In the genomic region with DNA sequence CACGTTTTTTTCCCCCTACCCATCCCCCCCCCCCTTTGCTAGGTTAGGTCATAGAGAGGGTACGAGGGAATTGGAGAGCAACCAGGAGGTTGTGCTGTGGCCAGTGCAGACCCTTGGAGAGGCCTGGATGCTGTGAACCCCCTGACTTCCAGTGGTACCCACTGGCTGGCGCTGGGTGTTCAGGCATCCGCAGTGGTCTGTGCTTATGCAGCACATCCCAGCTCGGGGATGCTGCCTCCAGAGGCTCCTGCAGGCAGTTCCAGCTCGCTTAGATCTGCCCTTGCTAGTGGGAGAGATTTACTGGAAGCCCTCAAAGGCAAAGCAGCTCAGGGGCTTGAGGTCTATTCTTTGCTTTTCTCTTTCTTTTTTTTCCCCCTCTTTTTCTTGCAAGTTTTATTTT, we compare ENCODE assay signal across 8 mouse cellular contexts. TPM values are rescaled to one million over a fixed set of nuclear protein-coding genes. Genes with fewer than 3 reads are reported as not detected.
A peak's percentile ranks its signal among the peaks of the same experiment; 100 is the strongest.
DNase-seq lines count a peak whose midpoint lies in the region; ATAC-seq and TF ChIP-seq lines count a peak whose summit lies in the region.

No protein-coding gene starts in this region.

- no peaks in the 10 kb centered on the region for H3K27me3 ChIP-seq in kidney, postnatal 0 days (ENCODE audit: insufficient read depth, low read length)
- no peaks in the 10 kb centered on the region for H3K27me3 ChIP-seq in embryonic facial prominence, embryonic 15.5 days
- H3K27me3 ChIP-seq in midbrain, embryonic 10.5 days (ENCODE audit: low read depth, poor library complexity, severe bottlenecking) = no peaks in the 10 kb centered on the region
- no peaks in the 10 kb centered on the region for H3K27me3 ChIP-seq in kidney, adult 2 months (replicated peaks; ENCODE audit: control insufficient read depth, insufficient read depth, low read length)

- H3K36me3 ChIP-seq in kidney, postnatal 0 days (ENCODE audit: insufficient read depth, low read length) = no peaks in the 10 kb centered on the region
- no peaks in the 10 kb centered on the region for H3K36me3 ChIP-seq in embryonic facial prominence, embryonic 15.5 days
- H3K36me3 ChIP-seq in midbrain, embryonic 10.5 days = no peaks in the 10 kb centered on the region
- H3K36me3 ChIP-seq in kidney, adult 2 months (ENCODE audit: control insufficient read depth, insufficient read depth, low read length) = no peaks in the 10 kb centered on the region

- 45% methylated on average over 6 of the region's 6 CpGs for WGBS in kidney, postnatal 0 days
- 23% methylated on average over 6 of the region's 6 CpGs for WGBS in embryonic facial prominence, embryonic 15.5 days
- WGBS in midbrain, embryonic 10.5 days = 28% methylated on average over 6 of the region's 6 CpGs
- 41% methylated on average over 6 of the region's 6 CpGs for WGBS in kidney, adult 2 months

- H3K27ac ChIP-seq in kidney, postnatal 0 days = no peak overlapping the region
- H3K27ac ChIP-seq in embryonic facial prominence, embryonic 15.5 days (replicated peaks) = no peak overlapping the region
- H3K27ac ChIP-seq in midbrain, embryonic 10.5 days (replicated peaks) = no peak overlapping the region
- no peak overlapping the region for H3K27ac ChIP-seq in kidney, adult 2 months (ENCODE audit: insufficient read depth, low read depth, low read length)

- DNase-seq in kidney, postnatal 0 days (ENCODE audit: low spot score) = no peak
- DNase-seq in kidney, postnatal 14 days = no peak
- DNase-seq in 3T3-L1 (ENCODE audit: low read depth, low spot score) (peak; percentile 1), adipocyte (ENCODE audit: low spot score) (no peak)
- DNase-seq in midbrain, embryonic 10.5 days (ENCODE audit: low spot score) = peak; percentile 27
- DNase-seq in kidney, adult 2 months = no peak
- no peak for DNase-seq in thymus, postnatal 4 days

- no peaks in the 10 kb centered on the region for H3K9me3 ChIP-seq in kidney, postnatal 0 days (replicated peaks; ENCODE audit: low read length)
- H3K9me3 ChIP-seq in embryonic facial prominence, embryonic 15.5 days (replicated peaks) = no peaks in the 10 kb centered on the region
- no peaks in the 10 kb centered on the region for H3K9me3 ChIP-seq in midbrain, embryonic 10.5 days (replicated peaks)

- no peak overlapping the region for H3K4me2 ChIP-seq in kidney, postnatal 0 days (ENCODE audit: low read length)
- no peak overlapping the region for H3K4me2 ChIP-seq in embryonic facial prominence, embryonic 15.5 days (replicated peaks)

- ATAC-seq in kidney, postnatal 0 days (replicated peaks; ENCODE audit: low FRiP score, low read depth) = no peak
- 0 out of 2 replicates have a peak, but pooled peaks have one; percentile 24 for ATAC-seq in embryonic facial prominence, embryonic 15.5 days (ENCODE audit: insufficient number of reproducible peaks, low FRiP score, low TSS enrichment, low read depth)

- TF ChIP-seq POLR2A in kidney, adult 2 months (IDR thresholded peaks at IDR 0.05; ENCODE audit: low read depth, low read length) = no peak

- H3K9ac ChIP-seq in kidney, postnatal 0 days (ENCODE audit: low read depth, low read length) = no peak overlapping the region
- no peak overlapping the region for H3K9ac ChIP-seq in embryonic facial prominence, embryonic 15.5 days

- TF ChIP-seq CTCF in kidney, postnatal 0 days (IDR thresholded peaks at IDR 0.05; ENCODE audit: low read depth) = peak; percentile 39; the same call in 1 of the 2 replicates
- no peak for TF ChIP-seq CTCF in kidney, adult 2 months (conservative IDR thresholded peaks at IDR 0.05; ENCODE audit: insufficient read depth, insufficient read length, low read depth, low read length)

- H3K4me1 ChIP-seq in kidney, postnatal 0 days (replicated peaks; ENCODE audit: insufficient read depth, low read length) = no peaks in the 10 kb centered on the region
- peaks cover 24% of the 10 kb centered on the region for H3K4me1 ChIP-seq in embryonic facial prominence, embryonic 15.5 days
- H3K4me1 ChIP-seq in midbrain, embryonic 10.5 days = peaks cover 7% of the 10 kb centered on the region
- no peaks in the 10 kb centered on the region for H3K4me1 ChIP-seq in kidney, adult 2 months (ENCODE audit: control insufficient read depth, insufficient read depth, low read length)

- no peak overlapping the region for H3K4me3 ChIP-seq in kidney, postnatal 0 days (replicated peaks; ENCODE audit: low read depth, low read length)
- no peak overlapping the region for H3K4me3 ChIP-seq in embryonic facial prominence, embryonic 15.5 days (replicated peaks)
- no peak overlapping the region for H3K4me3 ChIP-seq in midbrain, embryonic 10.5 days
- no peak overlapping the region for H3K4me3 ChIP-seq in kidney, adult 2 months (ENCODE audit: insufficient read depth, low read depth, low read length)

RNA-seq across cellular contexts. Expression of gene Tshz3, which starts 19.3 kb away (rescaled TPM):
- polyA plus RNA-seq in kidney, postnatal 0 days (2015; fragmentation: Nextera tagmentation; extraction: Ambion mirVana) = 4.5 and 5.3 TPM in 2 replicates
- polyA plus RNA-seq in embryonic facial prominence, embryonic 15.5 days (2015; fragmentation: Nextera tagmentation; extraction: Ambion mirVana) = 12.0 and 14.4 TPM in 2 replicates
- polyA plus RNA-seq in midbrain, embryonic 10.5 days (2016; fragmentation: Nextera tagmentation; extraction: Ambion mirVana) = 2.3 and 2.4 TPM in 2 replicates
- polyA plus RNA-seq in kidney, adult 2 months (2012; rRNA removed) = 1.5 and 2.0 TPM in 2 replicates

Comparison
In these comparisons a context has a peak if more than half of its experiments do, and no peak if none do; other contexts are left out.
1. DNase-seq: peak in 3T3-L1 (single experiment) and midbrain, embryonic 10.5 days (single experiment); none in kidney, postnatal 0 days (single experiment), kidney, postnatal 14 days (single experiment), adipocyte (single experiment), kidney, adult 2 months (single experiment) and thymus, postnatal 4 days (single experiment).